Mouse (Mus musculus) MEL (cell line): ENCODE measurements around the gene Pax8. TPM values are rescaled to one million over a fixed set of nuclear protein-coding genes. Genes with fewer than 3 reads are reported as not detected.

ENCODE experiments used
- DNase-seq: peaks from one replicate; pipeline ENCODE4 v3.0.0; 2011; ENCODE audit warnings: low read depth, low spot score
- H3K27ac ChIP-seq: 2 replicates; pipeline ENCODE4 v1.5.1; 2012; ENCODE audit warnings: low read depth, mild to moderate bottlenecking, control low read depth, low read length, moderate library complexity; ENCODE audit not compliant: control insufficient read depth
- H3K27me3 ChIP-seq, 2 experiments: fragments of 150-350 bp in 1 of 2; sonication (generic) in 1 of 2; 2 replicates each; pipeline ENCODE4 v1.6.1; 2012; ENCODE audit warnings: low read length in 2 of 2, mild to moderate bottlenecking in 2 of 2, improper control_type of control experiment in 1 of 2, moderate library complexity in 1 of 2; ENCODE audit not compliant: insufficient read depth in 2 of 2, control insufficient read depth in 1 of 2
- H3K36me3 ChIP-seq, 2 experiments: 2 replicates each; pipeline ENCODE4 v1.6.1; 2012 to 2014; ENCODE audit warnings: low read length in 2 of 2, improper control_type of control experiment in 1 of 2, inconsistent platforms in 1 of 2, mild to moderate bottlenecking in 1 of 2; ENCODE audit not compliant: insufficient read depth in 2 of 2, control insufficient read depth in 1 of 2
- H3K4me1 ChIP-seq, 2 experiments: fragments of 150-350 bp in 1 of 2; sonication (generic) in 1 of 2; 2 replicates each; pipeline ENCODE4 v1.6.1; 2012; ENCODE audit warnings: low read length in 2 of 2, improper control_type of control experiment in 1 of 2, mild to moderate bottlenecking in 1 of 2; ENCODE audit not compliant: insufficient read depth in 2 of 2, control insufficient read depth in 1 of 2
- H3K4me3 ChIP-seq, 2 experiments: fragments of 150-350 bp in 1 of 2; sonication (generic) in 1 of 2; 2 replicates each; pipeline ENCODE4 v1.5.1; 2012; ENCODE audit warnings: low read depth in 2 of 2, low read length in 2 of 2, mild to moderate bottlenecking in 2 of 2, moderate library complexity in 2 of 2, control low read depth in 1 of 2, improper control_type of control experiment in 1 of 2; ENCODE audit not compliant: control insufficient read depth in 1 of 2, insufficient read depth in 1 of 2
- H3K79me2 ChIP-seq: 2 replicates; pipeline ENCODE4 v1.6.1; 2012; ENCODE audit warnings: mild to moderate bottlenecking, low read length, moderate library complexity; ENCODE audit not compliant: control insufficient read depth, poor library complexity, insufficient read depth
- H3K9ac ChIP-seq: 2 replicates; pipeline ENCODE4 v1.6.1; 2012; ENCODE audit warnings: low read depth, mild to moderate bottlenecking, control low read depth, low read length, moderate library complexity; ENCODE audit not compliant: control insufficient read depth, poor library complexity, severe bottlenecking
- H3K9me3 ChIP-seq: fragments of 150-350 bp; sonication (generic); replicated peaks from 2 replicates; pipeline ENCODE4 v1.6.1; 2012; ENCODE audit warnings: mild to moderate bottlenecking, low read length, improper control_type of control experiment, moderate library complexity; ENCODE audit not compliant: insufficient read depth
- CHD1 ChIP-seq: IDR thresholded peaks from 2 replicates; pipeline ENCODE4 v1.6.1; 2012; ENCODE audit warnings: low read depth, mild to moderate bottlenecking, inconsistent platforms, low read length, improper control_type of control experiment
- CTCF ChIP-seq, 3 experiments: IDR thresholded peaks in 2 of 3; conservative IDR thresholded peaks in 1 of 3; 2 replicates each; pipeline ENCODE4 v1.5.1; 2011 to 2012; ENCODE audit warnings: low read length in 3 of 3, low read depth in 2 of 3, mild to moderate bottlenecking in 2 of 3, improper control_type of control experiment in 1 of 3, inconsistent platforms in 1 of 3, mixed read lengths in 1 of 3, moderate library complexity in 1 of 3; ENCODE audit not compliant: control insufficient read depth in 1 of 3, insufficient read depth in 1 of 3, poor library complexity in 1 of 3, severe bottlenecking in 1 of 3
- ETS1 ChIP-seq: IDR thresholded peaks from 2 replicates; pipeline ENCODE4 v1.6.1; 2012; ENCODE audit warnings: low read depth, mild to moderate bottlenecking, inconsistent platforms, low read length, improper control_type of control experiment, moderate library complexity
- HCFC1 ChIP-seq: IDR thresholded peaks from 2 replicates; pipeline ENCODE4 v1.6.1; 2012; ENCODE audit warnings: low read depth, mild to moderate bottlenecking, inconsistent platforms, low read length, improper control_type of control experiment, moderate library complexity
- KAT2A ChIP-seq: conservative IDR thresholded peaks from 2 replicates; pipeline ENCODE4 v1.6.1; 2012; ENCODE audit warnings: low read depth, low read length, improper control_type of control experiment, inconsistent platforms
- MAZ ChIP-seq: IDR thresholded peaks from 2 replicates; pipeline ENCODE4 v1.6.1; 2012; ENCODE audit warnings: low read depth, mild to moderate bottlenecking, inconsistent platforms, low read length, improper control_type of control experiment
- MEF2A ChIP-seq: IDR thresholded peaks from 2 replicates; pipeline ENCODE4 v1.6.1; 2014; ENCODE audit warnings: low read depth, mild to moderate bottlenecking, inconsistent platforms, low read length, improper control_type of control experiment; ENCODE audit not compliant: poor library complexity, insufficient replicate concordance, severe bottlenecking; ENCODE audit errors: extremely low read depth
- MXI1 ChIP-seq: IDR thresholded peaks from 2 replicates; pipeline ENCODE4 v1.6.1; 2011; ENCODE audit warnings: mild to moderate bottlenecking, low read depth, low read length, improper control_type of control experiment
- MYC ChIP-seq: IDR thresholded peaks from 2 replicates; pipeline ENCODE4 v1.6.1; 2011; ENCODE audit warnings: low read depth, mild to moderate bottlenecking, low read length, improper control_type of control experiment, moderate library complexity
- NRF1 ChIP-seq: IDR thresholded peaks from 2 replicates; pipeline ENCODE4 v1.6.1; 2014; ENCODE audit warnings: low read depth, mild to moderate bottlenecking, inconsistent platforms, low read length, improper control_type of control experiment, moderate library complexity; ENCODE audit not compliant: poor library complexity, insufficient read depth, severe bottlenecking
- POLR2A ChIP-seq, 2 experiments: IDR thresholded peaks; 2 replicates each; pipeline ENCODE4 v1.6.1; 2011 to 2012; ENCODE audit warnings: low read length in 2 of 2, mild to moderate bottlenecking in 2 of 2, control low read depth in 1 of 2, improper control_type of control experiment in 1 of 2, low read depth in 1 of 2, moderate library complexity in 1 of 2; ENCODE audit not compliant: control insufficient read depth in 1 of 2, insufficient read depth in 1 of 2, poor library complexity in 1 of 2
- POLR2AphosphoS2 ChIP-seq: IDR thresholded peaks from 2 replicates; pipeline ENCODE4 v1.6.1; 2011; ENCODE audit warnings: low read length, improper control_type of control experiment
- POLR2AphosphoS5 ChIP-seq: IDR thresholded peaks from 2 replicates; pipeline ENCODE4 v1.6.1; 2012; ENCODE audit warnings: low read depth, borderline replicate concordance, mild to moderate bottlenecking, inconsistent platforms, low read length, moderate library complexity, mixed read lengths
- RAD21 ChIP-seq: IDR thresholded peaks from 2 replicates; pipeline ENCODE4 v1.6.1; 2011; ENCODE audit warnings: mild to moderate bottlenecking, low read depth, low read length, improper control_type of control experiment
- SIN3A ChIP-seq: IDR thresholded peaks from 2 replicates; pipeline ENCODE4 v1.6.1; 2012; ENCODE audit warnings: low read length, improper control_type of control experiment, inconsistent platforms
- SMC3 ChIP-seq: IDR thresholded peaks from 2 replicates; pipeline ENCODE4 v1.6.1; 2011; ENCODE audit warnings: low read depth, low read length, improper control_type of control experiment
- TBP ChIP-seq: IDR thresholded peaks from 2 replicates; pipeline ENCODE4 v1.8.0; 2011; ENCODE audit warnings: low read depth, low read length, improper control_type of control experiment
- UBTF ChIP-seq: IDR thresholded peaks from 2 replicates; pipeline ENCODE4 v1.6.1; 2012; ENCODE audit warnings: low read depth, mild to moderate bottlenecking, inconsistent platforms, low read length, improper control_type of control experiment, moderate library complexity, borderline replicate concordance; ENCODE audit not compliant: insufficient read depth
- USF2 ChIP-seq, 2 experiments: IDR thresholded peaks; 2 replicates each; pipeline ENCODE4 v1.6.1; 2011 to 2012; ENCODE audit warnings: improper control_type of control experiment in 2 of 2, low read length in 2 of 2, borderline replicate concordance in 1 of 2, inconsistent platforms in 1 of 2, low read depth in 1 of 2, mild to moderate bottlenecking in 1 of 2; ENCODE audit not compliant: insufficient read depth in 1 of 2
- ZMIZ1 ChIP-seq: IDR thresholded peaks from 2 replicates; pipeline ENCODE4 v1.6.1; 2012; ENCODE audit warnings: low read depth, mild to moderate bottlenecking, inconsistent platforms, low read length, improper control_type of control experiment, moderate library complexity
- polyA plus RNA-seq, 2 experiments: library from polyadenylated mRNA; stranded (reverse) in 1 of 2; unstranded in 1 of 2; fragments of >175 nt in 1 of 2; fragments of >200 nt in 1 of 2; gene quantifications; 2 replicates each; pipeline versions ENCODE4 v1.2.1 to v1.2.4; 2012; ENCODE audit warnings: low replicate concordance in 2 of 2, low read depth in 1 of 2; ENCODE audit not compliant: insufficient read length in 2 of 2, insufficient read depth in 1 of 2, missing spikeins in 1 of 2
- total RNA-seq: library from RNA; depleted of rRNA; stranded (reverse); fragments of 300-350 nt; gene quantifications from 2 replicates; pipeline ENCODE4 v1.2.3, GENCODE M21; 2012

Gene Pax8
- total and polyA plus RNA-seq, 3 experiments, result not detected

DNA sequence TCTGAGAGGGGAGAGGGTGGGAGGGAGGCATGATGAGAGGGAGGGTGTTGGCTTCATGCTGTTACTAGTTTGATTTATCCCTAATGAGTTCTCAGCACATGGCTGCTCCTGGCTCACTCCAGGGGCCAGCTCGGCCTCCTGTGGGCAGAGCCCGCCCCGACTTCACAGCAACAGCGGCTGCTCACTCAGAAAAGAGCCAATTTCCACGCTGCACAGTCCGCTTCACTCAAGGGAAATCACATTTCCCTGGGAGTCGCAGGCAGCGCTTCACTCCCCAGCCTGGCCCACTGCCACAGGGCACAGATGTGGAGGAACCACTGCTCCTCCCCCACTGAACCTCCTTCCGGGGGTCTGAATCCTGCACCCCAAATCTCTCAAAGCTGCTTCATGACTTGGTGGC lies 58.7 kb downstream of the Pax8 start:
- Histone ChIP-seq H3K27ac (no peak overlapping the region), H3K4me1 (no peaks in the 10 kb centered on the region), H3K4me3 (no peak overlapping the region), H3K27me3 (no peaks in the 10 kb centered on the region), H3K9ac (no peak overlapping the region), H3K79me2 (no peaks in the 10 kb centered on the region), H3K36me3 (no peaks in the 10 kb centered on the region), H3K9me3 (no peaks in the 10 kb centered on the region)
- TF ChIP-seq CHD1, result no peak
- TF ChIP-seq NRF1, result no peak
- no peak for TF ChIP-seq CTCF (IDR thresholded peaks at IDR 0.05 in 2 of 3, conservative IDR thresholded peaks at IDR 0.05 in 1 of 3; ENCODE audit: control insufficient read depth in 1 of 3, insufficient read depth in 1 of 3, low read depth in 2 of 3, low read length in 3 of 3, poor library complexity in 1 of 3, severe bottlenecking in 1 of 3)
- TF ChIP-seq UBTF, result no peak
- no peak for TF ChIP-seq SMC3
- TF ChIP-seq POLR2AphosphoS5, result no peak
- TF ChIP-seq SIN3A, result no peak
- no peak for TF ChIP-seq POLR2AphosphoS2
- no peak for TF ChIP-seq MAZ
- TF ChIP-seq MYC, result no peak
- DNase-seq, result no peak

DNA sequence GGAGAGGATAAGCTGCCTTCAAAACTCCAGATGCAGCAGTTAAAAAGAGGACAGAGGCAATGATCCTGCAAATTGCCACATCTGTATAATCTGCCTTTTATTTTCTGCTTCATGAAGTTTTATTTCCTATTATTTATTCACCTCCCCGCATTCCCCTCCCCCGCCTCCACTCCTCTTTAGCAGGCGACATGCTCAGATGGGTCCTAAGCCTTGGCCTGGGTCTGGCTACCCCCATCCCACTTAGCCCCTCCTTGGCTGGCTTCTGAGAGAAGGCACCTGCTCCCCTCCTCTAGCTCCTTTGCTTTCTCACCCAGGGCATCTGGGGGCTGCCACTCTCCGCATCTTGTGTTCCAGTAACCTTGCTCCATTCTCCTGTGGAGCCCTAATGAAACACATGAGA lies 61.7 kb downstream of the Pax8 start:
- no peaks in the 10 kb centered on the region for H3K36me3 ChIP-seq
- no peak overlapping the region for H3K27ac ChIP-seq
- no peak overlapping the region for H3K9ac ChIP-seq
- no peaks in the 10 kb centered on the region for H3K79me2 ChIP-seq
- no peak for TF ChIP-seq SIN3A
- no peak for TF ChIP-seq MEF2A
- TF ChIP-seq ZMIZ1, result no peak
- no peak for TF ChIP-seq KAT2A
- no peak for TF ChIP-seq POLR2A (IDR thresholded peaks at IDR 0.05; ENCODE audit: control insufficient read depth in 1 of 2, insufficient read depth in 1 of 2, low read depth in 1 of 2, low read length in 2 of 2, poor library complexity in 1 of 2)
- TF ChIP-seq HCFC1, result no peak
- no peak for TF ChIP-seq ETS1
- no peak for TF ChIP-seq TBP
- no peak for TF ChIP-seq USF2 (IDR thresholded peaks at IDR 0.05; ENCODE audit: borderline replicate concordance in 1 of 2, insufficient read depth in 1 of 2, low read depth in 1 of 2, low read length in 2 of 2)
- no peak for TF ChIP-seq RAD21
- no peak for TF ChIP-seq MXI1
- no peaks in the 10 kb centered on the region for H3K27me3 ChIP-seq
- H3K4me3 ChIP-seq, result no peak overlapping the region
- DNase-seq, result no peak
- no peaks in the 10 kb centered on the region for H3K4me1 ChIP-seq
- no peaks in the 10 kb centered on the region for H3K9me3 ChIP-seq
